Mouse (Mus musculus) forelimb bud, embryonic 11.5 days (tissue): ENCODE measurements around the gene Alkbh3.
A peak's percentile ranks its signal among the peaks of the same experiment; 100 is the strongest.

Source experiments
- DNase-seq: peaks from one replicate; pipeline ENCODE4 v3.0.0-alpha.2; 2012; ENCODE audit warnings: low read depth, low spot score

Alkbh3 gene

GRCm38 (mm10) chr2:93992810-93993209 lies 17.8 kb downstream of the Alkbh3 start:
- DNase-seq: no peak

GRCm38 (mm10) chr2:93992259-93992658 lies 18.3 kb downstream of the Alkbh3 start:
- no peak for DNase-seq

- DNase-seq: no peak
Observed at GRCm38 (mm10) chr2:93991336-93991735, 19.3 kb downstream of the Alkbh3 start.

GRCm38 (mm10) chr2:93988440-93988839 lies 22.2 kb downstream of the Alkbh3 start:
- no peak for DNase-seq

- no peak for DNase-seq
Observed at GRCm38 (mm10) chr2:93982457-93983235, 28.0 kb downstream of the Alkbh3 start.

GRCm38 (mm10) chr2:93979249-93980120 lies 31.1 kb downstream of the Alkbh3 start:
- no peak for DNase-seq

GRCm38 (mm10) chr2:93976436-93977252 lies 34.0 kb downstream of the Alkbh3 start:
- DNase-seq: peak; percentile 67

- DNase-seq: peak; percentile 16
Observed at GRCm38 (mm10) chr2:93975526-93976435, 34.8 kb downstream of the Alkbh3 start.

- DNase-seq: peak; percentile 6
Observed at GRCm38 (mm10) chr2:93975041-93975440, 35.6 kb downstream of the Alkbh3 start.

- DNase-seq: no peak
Observed at GRCm38 (mm10) chr2:93971647-93972046, 39.0 kb downstream of the Alkbh3 start.

- no peak for DNase-seq
Observed at GRCm38 (mm10) chr2:93964494-93965160, 46.0 kb downstream of the Alkbh3 start.

GRCm38 (mm10) chr2:93963802-93964201 lies 46.8 kb downstream of the Alkbh3 start:
- DNase-seq: no peak

- no peak for DNase-seq
Observed at GRCm38 (mm10) chr2:93961716-93962115, 48.9 kb downstream of the Alkbh3 start.

- no peak for DNase-seq
Observed at GRCm38 (mm10) chr2:93959346-93959745, 51.3 kb downstream of the Alkbh3 start.

GRCm38 (mm10) chr2:93958216-93958615 lies 52.4 kb downstream of the Alkbh3 start:
- DNase-seq: no peak

- DNase-seq: no peak
Observed at GRCm38 (mm10) chr2:93957785-93958175, 52.8 kb downstream of the Alkbh3 start.

GRCm38 (mm10) chr2:93956908-93957784 lies 53.5 kb downstream of the Alkbh3 start, which contains the start of gene Gm13889:
TSS of gene Gm13889 (minus strand) at chr2:93957201.
- peak; percentile 24 for DNase-seq

- DNase-seq: peak; percentile 56
Observed at GRCm38 (mm10) chr2:93956331-93956801, 54.2 kb downstream of the Alkbh3 start.

GRCm38 (mm10) chr2:93955886-93956285 lies 54.7 kb downstream of the Alkbh3 start:
- peak; percentile 17 for DNase-seq
